Mouse (Mus musculus) adrenal gland, adult 8-10 months (tissue): ENCODE measurements around the gene Tuba3a. TPM values are rescaled to one million over a fixed set of nuclear protein-coding genes. Genes with fewer than 3 reads are reported as not detected.

Experiments used
- DNase-seq: peaks from one replicate; pipeline ENCODE4 v3.0.0; 2022
- total RNA-seq, 4 experiments: library from RNA; stranded (reverse); gene quantifications; 2 replicates each; pipeline ENCODE4 v1.2.4; 2022

Gene Tuba3a
- not detected for total RNA-seq

- DNase-seq, result no peak
These were observed at the start of gene Tuba3a for GRCm38 (mm10) chr6:125285890-125286289. Gene Tuba3a (minus strand): TSS chr6:125286042.

GRCm38 (mm10) chr6:125334356-125334755, 48.5 kb upstream of the Tuba3a start:
- no peak for DNase-seq

GRCm38 (mm10) chr6:125333112-125333899, 47.5 kb upstream of the Tuba3a start:
- DNase-seq, result no peak

- DNase-seq, result peak; percentile 94
These were observed 44.9 kb upstream of the Tuba3a start for GRCm38 (mm10) chr6:125330626-125331326.

GRCm38 (mm10) chr6:125328243-125328642, 42.4 kb upstream of the Tuba3a start:
- DNase-seq, result peak; percentile 36

- peak; percentile 52 for DNase-seq
These were observed 39.5 kb upstream of the Tuba3a start for GRCm38 (mm10) chr6:125325337-125325736.

- DNase-seq, result no peak
These were observed 37.7 kb upstream of the Tuba3a start for GRCm38 (mm10) chr6:125323547-125323946.

GRCm38 (mm10) chr6:125322794-125323193, 37.0 kb upstream of the Tuba3a start:
- DNase-seq, result no peak

GRCm38 (mm10) chr6:125321114-125321855, 35.4 kb upstream of the Tuba3a start:
- no peak for DNase-seq

GRCm38 (mm10) chr6:125320323-125320722, 34.5 kb upstream of the Tuba3a start, which contains the start of gene Scnn1a:
Gene Scnn1a (plus strand): TSS chr6:125320659.
- DNase-seq, result no peak

GRCm38 (mm10) chr6:125319919-125320296, 34.1 kb upstream of the Tuba3a start:
- no peak for DNase-seq

- DNase-seq, result peak; percentile 81
These were observed 33.4 kb upstream of the Tuba3a start for GRCm38 (mm10) chr6:125318981-125319918.

- DNase-seq, result no peak
These were observed 31.2 kb upstream of the Tuba3a start for GRCm38 (mm10) chr6:125317077-125317476.

- DNase-seq, result no peak
These were observed 28.9 kb upstream of the Tuba3a start for GRCm38 (mm10) chr6:125314746-125315145.

GRCm38 (mm10) chr6:125314231-125314563, 28.4 kb upstream of the Tuba3a start:
- DNase-seq, result no peak

GRCm38 (mm10) chr6:125313546-125314230, 27.8 kb upstream of the Tuba3a start, which contains the start of gene Ltbr:
Gene Ltbr (minus strand): TSS chr6:125313885.
- DNase-seq, result peak; percentile 86

- no peak for DNase-seq
These were observed 26.9 kb upstream of the Tuba3a start for GRCm38 (mm10) chr6:125312581-125313355.

GRCm38 (mm10) chr6:125312171-125312570, 26.3 kb upstream of the Tuba3a start:
- no peak for DNase-seq

GRCm38 (mm10) chr6:125309406-125309805, 23.6 kb upstream of the Tuba3a start:
- DNase-seq, result no peak

GRCm38 (mm10) chr6:125308921-125309320, 23.1 kb upstream of the Tuba3a start:
- DNase-seq, result no peak
